Mouse (Mus musculus): Measurements from ENCODE around the gene Orai1. TPM values are rescaled to one million over a fixed set of nuclear protein-coding genes. Genes with fewer than 3 reads are reported as not detected.
A peak's percentile ranks its signal among the peaks of the same experiment; 100 is the strongest.

Gene Orai1
- total RNA-seq, 1 experiment from 2014 or later = 13.4 TPM

- no peak for DNase-seq
These were observed 53.2 kb downstream of the Orai1 start, which contains the start of gene Tmem120b for GRCm38 (mm10) chr5:123068115-123068514. Gene Tmem120b (plus strand): TSS chr5:123068415.

DNA sequence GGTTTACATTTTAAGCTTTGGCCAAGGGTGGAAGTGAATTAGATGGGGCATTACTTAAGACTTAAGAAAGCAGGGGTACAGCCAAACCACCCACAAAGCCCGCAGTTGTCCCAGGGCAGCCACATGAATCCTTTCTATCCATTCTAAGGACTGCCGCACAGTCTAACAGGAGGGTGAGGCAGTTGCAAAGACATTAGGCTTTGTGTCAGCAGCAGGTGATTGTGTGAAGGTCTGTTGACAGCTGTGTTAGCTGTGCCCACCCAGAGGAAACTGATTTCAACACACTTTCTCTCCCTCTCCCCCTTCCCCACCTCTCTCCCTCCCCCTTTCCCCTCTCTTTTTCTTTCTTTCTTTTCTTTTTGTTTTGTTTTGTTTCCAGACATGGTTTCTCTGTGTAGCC is 53.8 kb downstream of the Orai1 start:
- DNase-seq = no peak

DNA sequence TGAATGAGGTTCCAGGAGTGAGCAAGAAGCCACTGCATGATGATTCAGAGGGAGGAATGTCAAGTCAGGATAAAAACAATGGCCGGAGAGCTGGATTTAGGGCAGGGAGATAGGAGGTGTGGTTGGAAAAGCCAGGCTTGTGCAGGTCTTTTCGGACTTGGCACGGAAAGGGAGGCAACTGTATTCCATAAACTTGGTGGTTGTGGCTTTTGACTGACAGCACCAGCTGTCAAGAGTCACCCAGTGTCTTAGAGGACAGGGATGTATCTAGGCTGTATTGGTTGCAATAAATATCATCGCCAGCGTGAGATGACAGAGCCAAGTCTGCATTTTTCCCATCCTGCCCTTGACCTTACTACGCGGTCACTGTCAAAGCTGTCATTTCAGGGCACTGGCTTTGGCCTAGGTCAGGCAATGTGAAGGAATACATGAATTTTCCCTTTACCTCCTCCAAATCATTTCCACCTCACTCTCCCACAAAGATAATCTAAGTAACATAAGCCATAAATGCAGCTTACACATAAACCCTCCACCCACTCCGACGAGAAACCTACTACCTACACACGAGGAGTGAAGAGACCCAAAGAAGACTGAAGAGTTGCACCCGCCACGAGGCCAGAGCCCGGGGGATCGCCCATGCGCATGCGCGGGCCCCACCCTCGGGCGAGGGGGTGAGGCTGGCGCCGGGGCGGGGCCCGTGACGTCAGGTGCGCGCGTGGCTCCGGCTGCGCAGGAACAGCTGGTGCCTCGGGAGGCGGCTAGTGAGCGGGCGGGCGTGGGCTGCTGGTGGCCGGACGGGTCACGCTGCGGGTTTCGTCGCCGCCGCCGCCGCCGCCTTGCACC is 60.9 kb downstream of the Orai1 start:
- DNase-seq = peak; percentile 99

DNA sequence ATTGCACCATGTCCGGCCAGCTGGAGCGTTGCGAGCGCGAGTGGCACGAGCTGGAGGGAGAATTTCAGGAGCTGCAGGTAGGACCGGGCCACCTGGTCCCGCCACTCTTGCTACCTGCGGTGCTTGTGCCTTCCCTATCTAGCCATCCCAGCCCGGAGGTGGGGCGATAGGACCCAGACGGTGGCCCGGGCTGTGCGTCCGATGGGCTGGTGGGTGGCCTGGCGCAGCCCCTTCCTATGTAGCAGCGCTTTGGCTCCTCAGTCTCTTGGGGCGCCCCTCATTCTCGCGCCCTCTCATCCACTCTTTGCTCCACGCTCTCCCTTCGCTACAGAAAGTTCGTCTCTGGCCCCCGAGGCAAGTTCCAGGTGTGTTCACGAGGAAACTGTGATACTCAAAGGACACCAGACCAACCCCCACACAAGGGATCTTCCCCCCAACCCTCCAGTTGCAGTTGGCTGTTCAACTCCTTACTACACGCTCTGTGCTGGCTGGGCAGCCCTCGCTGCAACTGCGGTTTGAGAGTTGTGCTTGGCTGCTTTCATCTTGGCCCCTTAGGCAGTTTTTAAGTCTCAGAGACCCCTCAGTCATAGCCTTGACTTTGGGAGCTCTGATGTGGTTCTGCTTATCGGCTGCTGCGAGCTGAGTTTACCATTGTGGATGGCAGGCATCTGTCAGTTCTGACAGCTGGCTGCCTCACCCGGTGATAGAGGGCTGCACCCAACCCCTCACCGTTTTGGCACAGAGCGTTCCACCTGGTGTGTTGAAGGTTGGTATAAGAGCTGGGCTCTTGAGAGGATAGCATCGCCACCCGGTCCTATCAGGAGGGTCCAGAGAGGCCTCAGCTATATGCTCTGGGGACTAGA is 61.8 kb downstream of the Orai1 start:
- no peak for DNase-seq

DNA sequence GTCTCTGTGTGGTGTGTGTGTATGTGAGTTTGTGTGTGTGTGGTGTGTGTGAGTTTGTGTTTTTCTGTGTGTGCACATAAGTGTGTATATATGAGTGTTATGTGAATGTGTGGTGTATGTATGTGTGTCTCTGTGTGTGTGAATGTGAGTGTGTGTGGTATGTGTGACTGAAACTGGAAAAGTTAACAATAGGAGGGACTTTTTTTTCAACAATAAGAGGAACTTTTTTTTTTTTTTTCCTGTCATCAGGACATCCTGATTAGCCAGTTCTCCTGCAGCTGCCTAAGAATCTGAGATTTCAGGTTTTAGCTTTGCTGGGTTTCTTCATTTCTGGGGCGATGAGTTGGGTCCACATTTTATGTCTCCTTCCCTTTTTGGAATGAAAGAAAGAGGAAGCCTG is 64.7 kb downstream of the Orai1 start:
- no peak for DNase-seq

GRCm38 (mm10) chr5:123080041-123080440 is 65.2 kb downstream of the Orai1 start:
- no peak for DNase-seq

Other genes starting within 250 kb of the Orai1 start
- 25.6 and 27.6 TPM in 2 replicates for gene Camkk2, start 235.7 kb upstream of the Orai1 start, total RNA-seq (2021)
- 206 and 209 TPM in 2 replicates for gene Anapc5, start 193.7 kb upstream of the Orai1 start, total RNA-seq (2021)
- 20.8 and 37.1 TPM in 2 replicates for gene Rnf34, start 165.0 kb upstream of the Orai1 start, total RNA-seq (2021)
- 16.4 and 22.7 TPM in 2 replicates for gene Kdm2b, start 25.3 kb upstream of the Orai1 start, total RNA-seq (2021)
- not detected in 2 replicates for gene Morn3, start 31.9 kb downstream of the Orai1 start, total RNA-seq (2021)
- gene Tmem120b, start 53.3 kb downstream of the Orai1 start, total RNA-seq (2021) = 15.0 and 20.3 TPM in 2 replicates
- gene Rhof, start 117.6 kb downstream of the Orai1 start, total RNA-seq (2021) = 1.1 and 1.6 TPM in 2 replicates
- 34.7 and 41.6 TPM in 2 replicates for gene Setd1b, start 127.1 kb downstream of the Orai1 start, total RNA-seq (2021)
- 26.8 and 30.8 TPM in 2 replicates for gene Psmd9, start 154.3 kb downstream of the Orai1 start, total RNA-seq (2021)
- gene Hpd, start 167.7 kb downstream of the Orai1 start, total RNA-seq (2021) = 1.4 and 25.2 TPM in 2 replicates
- gene Wdr66, start 237.0 kb downstream of the Orai1 start, total RNA-seq (2021) = 1.3 and 1.6 TPM in 2 replicates